Mouse (Mus musculus) cerebellum, adult 9-11 months (tissue): ENCODE measurements around the gene Vps45.
A peak's percentile ranks its signal among the peaks of the same experiment; 100 is the strongest.
"Not testable (repeated sequence)": the region's sequence is repeated elsewhere in the genome, so short reads cannot be mapped to it uniquely, and the experiment has no call there.

Experiments used
- DNase-seq: peaks from one replicate; pipeline ENCODE4 v3.0.0; 2022

The Vps45 gene

GRCm38 (mm10) chr3:96078066-96078465 lies 19.8 kb upstream of the Vps45 start:
- DNase-seq, result no peak

GRCm38 (mm10) chr3:96072921-96073486 lies 14.7 kb upstream of the Vps45 start:
- DNase-seq, result no peak

GRCm38 (mm10) chr3:96070241-96070640 lies 12.0 kb upstream of the Vps45 start:
- DNase-seq, result no peak

- DNase-seq, result no peak
Measured at GRCm38 (mm10) chr3:96069542-96069941, 11.3 kb upstream of the Vps45 start.

DNA sequence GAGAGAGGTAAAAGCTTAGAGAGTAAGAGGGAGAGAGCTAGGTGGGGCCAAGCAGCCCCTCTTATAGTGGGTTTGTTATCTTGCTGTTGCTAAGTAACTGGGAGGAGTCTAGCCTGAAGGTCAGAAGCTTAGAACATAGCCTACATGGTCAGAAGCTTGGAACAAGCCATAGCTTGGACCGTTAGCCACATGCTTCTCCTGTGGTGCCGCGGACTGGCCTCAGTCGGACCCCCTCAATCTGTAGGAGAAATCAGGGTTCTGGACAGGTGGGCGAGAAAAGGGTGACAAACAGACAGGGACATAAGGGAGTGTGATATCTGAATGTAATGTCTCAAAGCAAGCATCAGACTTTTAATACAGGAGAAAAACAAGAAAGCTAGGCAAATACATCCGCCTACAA lies 10.8 kb upstream of the Vps45 start:
- no peak for DNase-seq

GRCm38 (mm10) chr3:96066741-96067140 lies 8.5 kb upstream of the Vps45 start:
- DNase-seq, result no peak

- DNase-seq, result peak; percentile 80
Measured at GRCm38 (mm10) chr3:96065754-96066375, 7.6 kb upstream of the Vps45 start.

GRCm38 (mm10) chr3:96065147-96065546 lies 6.9 kb upstream of the Vps45 start:
- DNase-seq, result no peak

GRCm38 (mm10) chr3:96064217-96064616 lies 6.0 kb upstream of the Vps45 start:
- no peak for DNase-seq

DNA sequence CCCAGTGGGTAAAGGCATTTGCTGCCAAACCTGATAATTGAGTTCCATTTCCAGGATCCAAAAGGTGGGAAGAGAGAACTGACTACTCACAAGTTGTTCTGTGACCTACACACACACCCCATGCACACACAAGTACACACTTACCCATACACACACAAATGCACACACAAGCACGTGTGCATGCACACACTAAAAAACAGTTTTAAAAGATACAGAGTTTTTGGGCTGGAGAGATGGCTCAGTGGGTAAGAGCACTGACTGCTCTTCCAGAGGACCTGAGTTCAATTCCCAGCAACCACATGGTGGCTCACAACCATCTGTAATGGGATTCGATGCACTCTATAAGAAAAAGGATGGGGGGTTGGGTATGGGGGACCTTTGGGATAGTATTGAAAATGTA lies 5.0 kb upstream of the Vps45 start:
- DNase-seq, result no peak

GRCm38 (mm10) chr3:96060146-96060545 lies 1.9 kb upstream of the Vps45 start:
- no peak for DNase-seq

DNA sequence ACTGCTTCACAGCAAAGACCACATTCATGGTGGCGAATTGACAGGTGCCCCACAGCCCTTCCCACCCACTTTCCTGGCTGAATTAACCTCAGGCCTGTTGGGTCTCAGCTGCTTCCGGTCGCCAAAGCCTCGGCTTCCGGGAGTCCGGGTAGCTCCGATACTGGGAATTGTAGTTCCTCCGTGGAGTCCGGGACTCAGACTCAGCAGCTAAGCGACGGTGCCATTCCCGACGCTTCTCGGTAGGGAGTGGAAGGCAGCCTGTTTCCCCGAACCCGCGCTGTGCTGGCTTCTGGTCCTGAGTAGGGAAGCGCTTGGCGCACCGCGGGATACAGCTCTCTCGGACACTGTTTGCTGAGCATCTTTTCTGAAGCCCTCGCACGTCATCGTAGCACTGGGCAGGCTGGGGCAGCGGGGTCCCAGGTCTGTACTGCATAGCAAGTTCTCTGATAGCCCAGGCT lies 490 bp downstream of the Vps45 start:
- DNase-seq, result peak; percentile 91

GRCm38 (mm10) chr3:96056031-96056430 lies 2.2 kb downstream of the Vps45 start:
- no peak for DNase-seq

DNA sequence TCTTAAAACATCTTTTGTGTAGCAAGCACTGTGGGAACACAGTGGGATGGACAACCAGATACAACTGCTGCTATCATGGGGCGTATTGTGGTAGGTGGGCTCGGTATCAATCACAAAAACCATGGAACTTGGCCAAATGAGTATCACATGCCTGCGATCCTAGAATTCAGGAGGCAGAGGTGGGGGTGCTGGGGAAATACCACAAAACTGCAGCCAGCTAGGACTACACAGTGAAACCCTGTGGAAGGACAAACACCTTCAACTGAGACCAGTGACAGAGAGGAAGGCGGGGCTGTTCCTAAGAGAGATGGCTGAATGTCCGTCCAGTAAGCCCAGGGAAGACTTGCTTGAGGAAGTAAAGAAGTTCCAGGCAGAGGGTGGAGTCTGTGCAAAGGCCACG lies 3.0 kb downstream of the Vps45 start:
- DNase-seq, result no peak

GRCm38 (mm10) chr3:96051839-96052238 lies 6.4 kb downstream of the Vps45 start:
- DNase-seq, result peak; percentile 65

GRCm38 (mm10) chr3:96051186-96051585 lies 7.1 kb downstream of the Vps45 start:
- DNase-seq, result no peak

DNA sequence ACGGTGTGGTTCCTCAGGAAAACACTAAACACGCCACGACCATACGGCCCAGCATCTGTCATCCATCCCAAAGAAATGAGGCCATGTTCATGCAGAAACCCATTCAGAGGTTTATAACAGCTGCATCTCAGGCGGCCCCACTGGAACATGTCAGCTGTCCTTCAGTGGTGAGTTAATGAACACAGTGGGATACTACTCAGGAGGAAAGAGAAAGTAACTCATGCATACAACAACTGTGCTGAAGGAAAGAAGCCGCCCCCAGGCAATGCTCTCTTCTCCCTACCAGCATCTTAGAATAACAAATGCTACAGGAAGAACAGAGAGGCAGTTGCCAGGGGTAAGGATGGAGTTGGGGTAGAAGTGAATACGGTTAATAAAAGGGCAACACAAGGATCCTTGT lies 7.5 kb downstream of the Vps45 start:
- no peak for DNase-seq

- not testable (repeated sequence) for DNase-seq
Measured at GRCm38 (mm10) chr3:96044559-96044958, 13.7 kb downstream of the Vps45 start.

DNA sequence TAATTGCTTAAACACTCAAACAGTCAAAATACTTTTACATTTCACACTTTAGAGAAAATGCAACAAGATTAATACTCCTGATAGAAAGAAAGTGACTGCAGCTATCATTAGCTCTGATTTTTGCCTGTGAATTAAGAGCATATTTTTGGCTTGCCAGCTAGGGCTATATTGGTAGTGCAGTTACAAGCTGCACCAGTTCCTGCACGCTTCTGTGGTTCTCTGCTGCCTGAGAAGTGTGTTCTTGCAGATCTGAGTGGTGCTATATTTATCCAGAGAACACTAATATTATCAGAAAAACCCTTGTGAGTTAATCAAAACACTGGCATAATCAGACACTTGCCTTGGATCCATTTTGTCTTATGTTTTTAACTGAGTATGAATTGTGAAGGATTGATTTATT lies 15.2 kb downstream of the Vps45 start:
- DNase-seq, result no peak

- no peak for DNase-seq
Measured at GRCm38 (mm10) chr3:96041079-96041478, 17.2 kb downstream of the Vps45 start.

DNA sequence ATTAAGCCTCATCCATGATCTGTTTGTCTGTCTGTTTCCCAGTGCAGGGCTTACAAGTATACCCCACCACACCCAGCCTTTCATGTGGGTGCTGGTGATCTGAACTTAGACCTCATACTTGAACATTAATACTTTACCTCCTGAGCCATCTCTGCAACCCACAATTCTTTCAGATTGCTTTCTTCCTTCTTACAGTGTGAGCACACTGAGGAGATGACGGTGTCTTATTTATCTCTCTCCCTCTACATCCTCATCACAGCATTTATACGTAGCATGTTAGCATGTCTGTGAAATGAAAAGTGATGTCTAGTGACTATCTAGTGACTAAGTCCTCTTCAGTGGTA lies 17.6 kb downstream of the Vps45 start:
- DNase-seq, result no peak

GRCm38 (mm10) chr3:96039857-96040662 lies 18.2 kb downstream of the Vps45 start:
- no peak for DNase-seq

DNA sequence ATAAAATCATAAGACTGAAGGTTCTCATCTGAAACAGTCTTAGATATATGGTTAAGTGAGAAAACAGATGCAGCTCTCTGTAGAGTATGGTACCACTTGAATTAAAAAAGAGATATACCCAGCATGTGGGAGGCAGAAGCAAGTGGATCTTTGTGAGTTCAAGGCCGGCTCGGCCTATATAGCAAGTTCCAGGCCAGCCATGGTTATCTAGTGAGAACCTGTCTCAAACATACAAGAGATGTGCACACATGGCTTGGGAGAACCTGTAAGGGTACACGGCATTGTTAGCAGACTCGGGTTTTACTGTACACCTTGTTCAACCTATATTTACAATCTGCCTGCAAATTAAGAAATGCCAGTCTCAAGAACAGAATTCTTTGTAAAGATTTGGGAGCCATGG lies 19.4 kb downstream of the Vps45 start:
- no peak for DNase-seq

DNA sequence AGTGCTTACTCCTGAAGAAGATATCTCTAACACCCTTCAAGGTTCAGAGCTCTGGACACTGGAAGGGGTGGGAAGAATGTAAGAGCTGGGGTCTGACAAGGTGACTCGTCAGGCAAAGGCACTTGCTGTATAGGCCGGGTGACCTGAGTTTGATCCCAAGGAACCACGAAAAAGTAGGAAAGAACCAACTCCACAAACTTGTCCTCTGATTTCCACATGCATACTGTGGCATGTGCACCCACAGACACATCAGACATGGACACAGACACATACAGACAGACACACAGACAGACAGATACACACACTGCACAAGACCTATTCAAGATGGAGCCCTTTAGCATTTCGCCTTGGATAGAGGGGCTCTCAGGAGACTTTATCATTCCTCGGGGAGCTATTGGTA lies 20.1 kb downstream of the Vps45 start:
- no peak for DNase-seq
